Mouse (Mus musculus): ENCODE data around the gene Plekhg3. TPM values are rescaled to one million over a fixed set of nuclear protein-coding genes. Genes with fewer than 3 reads are reported as not detected.
A peak's percentile ranks its signal among the peaks of the same experiment; 100 is the strongest.

The Plekhg3 gene
- polyA plus RNA-seq, 1 experiment from 2014 or later = 2.1 TPM

DNA sequence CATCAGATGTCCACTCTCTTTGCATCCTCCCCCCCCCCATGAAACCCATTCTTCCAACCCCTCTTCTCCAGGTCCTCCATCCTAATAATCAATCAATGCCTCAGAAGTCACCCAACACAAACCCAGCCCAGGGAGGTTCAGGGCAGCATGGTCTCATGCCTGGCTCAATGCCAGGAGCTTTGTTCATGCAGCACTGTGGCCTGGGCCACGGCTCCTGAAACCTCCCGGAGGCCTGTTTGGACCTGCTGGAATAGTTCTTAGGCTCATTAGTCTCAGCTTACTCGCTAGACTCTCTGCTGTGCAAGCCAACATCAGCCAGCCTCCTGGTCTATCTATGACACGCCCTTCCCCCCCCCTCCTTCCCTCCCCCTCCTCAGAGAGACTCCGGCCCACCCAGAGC lies 27.7 kb upstream of the Plekhg3 start:
- no peak overlapping the region for H3K9ac ChIP-seq (replicated peaks; ENCODE audit: low read depth)
- ATAC-seq = peak; percentile 16; the same call in 1 of the 2 replicates
- no peak overlapping the region for H3K4me3 ChIP-seq (ENCODE audit: low read depth, low read length)

GRCm38 (mm10) chr12:76506522-76506921 lies 24.2 kb upstream of the Plekhg3 start:
- Histone ChIP-seq H3K27me3 (replicated peaks; ENCODE audit: insufficient read depth, low read length) (no peaks in the 10 kb centered on the region), H3K9ac (replicated peaks; ENCODE audit: low read depth) (no peak overlapping the region), H3K27ac (ENCODE audit: low read length) (no peak overlapping the region), H3K36me3 (ENCODE audit: insufficient read depth, low read length) (no peaks in the 10 kb centered on the region), H3K4me3 (ENCODE audit: low read depth, low read length) (no peak overlapping the region), H3K9me3 (ENCODE audit: low read length) (no peaks in the 10 kb centered on the region), H3K4me1 (ENCODE audit: insufficient read depth, low read depth, low read length) (no peaks in the 10 kb centered on the region), H3K4me2 (replicated peaks; ENCODE audit: low read depth, low read length) (no peak overlapping the region)
- DNase-seq (ENCODE audit: low spot score) = no peak
- WGBS = 61% methylated on average over 2 of the region's 2 CpGs
- ATAC-seq = peak; percentile 58; the same call in 1 of the 2 replicates
- TF ChIP-seq CTCF (IDR thresholded peaks at IDR 0.05) = no peak
- TF ChIP-seq EP300 (IDR thresholded peaks at IDR 0.05) = no peak

More for the DNA sequence above, 27.7 kb upstream of the Plekhg3 start:
- Histone ChIP-seq H3K36me3 (ENCODE audit: insufficient read depth, low read length) (no peaks in the 10 kb centered on the region), H3K4me2 (replicated peaks; ENCODE audit: low read depth, low read length) (no peak overlapping the region), H3K27me3 (replicated peaks; ENCODE audit: insufficient read depth, low read length) (no peaks in the 10 kb centered on the region), H3K4me1 (ENCODE audit: insufficient read depth, low read depth, low read length) (no peaks in the 10 kb centered on the region), H3K27ac (ENCODE audit: low read length) (no peak overlapping the region), H3K9me3 (ENCODE audit: low read length) (no peaks in the 10 kb centered on the region)
- DNase-seq (ENCODE audit: low spot score) = no peak
- TF ChIP-seq EP300 (IDR thresholded peaks at IDR 0.05) (no peak), CTCF (IDR thresholded peaks at IDR 0.05) (no peak)
- WGBS = 47% methylated on average over 4 of the region's 5 CpGs

DNA sequence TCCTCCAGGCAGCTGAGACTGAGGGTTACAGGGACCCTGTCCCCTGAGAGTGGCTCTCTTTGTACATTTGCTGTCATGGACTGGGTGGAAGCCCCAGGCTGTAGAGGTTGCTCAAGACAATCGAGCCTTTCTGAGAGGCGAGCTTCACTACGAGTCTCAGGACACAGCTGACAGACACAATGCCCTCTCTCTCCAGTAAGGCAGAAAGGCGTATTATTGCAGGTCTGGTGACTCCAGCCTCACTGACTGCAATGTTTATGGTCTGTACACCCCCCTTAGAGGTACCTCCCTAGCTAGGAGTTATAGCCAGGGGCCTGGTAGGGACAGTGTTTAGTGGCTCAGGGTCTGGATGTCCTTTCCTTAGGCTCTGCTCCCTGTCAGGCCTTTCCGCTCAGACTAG lies 22.9 kb upstream of the Plekhg3 start:
- no peaks in the 10 kb centered on the region for H3K27me3 ChIP-seq (replicated peaks; ENCODE audit: insufficient read depth, low read length)
- WGBS = 79% methylated on average over 5 of the region's 5 CpGs
- ATAC-seq (no peak), DNase-seq (ENCODE audit: low spot score) (no peak)
- H3K27ac ChIP-seq (ENCODE audit: low read length) = no peak overlapping the region
- H3K4me3 ChIP-seq (ENCODE audit: low read depth, low read length) = no peak overlapping the region
- no peaks in the 10 kb centered on the region for H3K36me3 ChIP-seq (ENCODE audit: insufficient read depth, low read length)
- H3K4me2 ChIP-seq (replicated peaks; ENCODE audit: low read depth, low read length) = no peak overlapping the region
- H3K9ac ChIP-seq (replicated peaks; ENCODE audit: low read depth) = no peak overlapping the region
- no peaks in the 10 kb centered on the region for H3K9me3 ChIP-seq (ENCODE audit: low read length)
- no peak for TF ChIP-seq CTCF (IDR thresholded peaks at IDR 0.05)
- TF ChIP-seq EP300 (IDR thresholded peaks at IDR 0.05) = no peak
- no peaks in the 10 kb centered on the region for H3K4me1 ChIP-seq (ENCODE audit: insufficient read depth, low read depth, low read length)

DNA sequence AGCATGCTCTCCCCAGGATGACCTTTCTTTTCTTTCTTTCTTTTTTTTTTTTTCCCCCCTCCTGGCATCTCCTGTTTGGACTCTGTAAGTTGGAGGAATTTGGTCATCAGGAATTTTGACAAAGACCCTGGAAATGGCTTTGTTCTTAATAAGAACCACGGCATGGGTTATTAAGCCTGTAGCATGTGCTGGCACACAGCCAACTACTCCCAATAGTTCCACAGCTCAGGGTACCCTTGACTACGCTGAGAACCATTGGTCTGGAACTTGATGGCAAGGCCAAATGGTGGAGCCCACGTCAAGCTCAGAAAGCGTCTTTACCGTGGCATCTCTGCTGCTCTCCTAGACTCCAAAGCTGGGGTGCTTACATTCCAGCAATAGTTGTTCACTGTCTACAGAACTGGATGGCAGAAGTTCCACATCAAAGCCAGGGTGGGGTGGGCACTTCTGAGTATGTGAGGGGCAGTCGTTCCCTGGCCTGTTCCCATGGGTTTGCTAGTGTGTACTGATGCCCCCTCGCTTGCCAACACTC lies 21.7 kb upstream of the Plekhg3 start:
- H3K27ac ChIP-seq (ENCODE audit: low read length) = no peak overlapping the region
- no peak overlapping the region for H3K9ac ChIP-seq (replicated peaks; ENCODE audit: low read depth)
- 56% methylated on average over 7 of the region's 7 CpGs for WGBS
- ATAC-seq = no peak
- no peaks in the 10 kb centered on the region for H3K4me1 ChIP-seq (ENCODE audit: insufficient read depth, low read depth, low read length)
- TF ChIP-seq EP300 (IDR thresholded peaks at IDR 0.05) (no peak), CTCF (IDR thresholded peaks at IDR 0.05) (no peak)
- H3K9me3 ChIP-seq (ENCODE audit: low read length) = no peaks in the 10 kb centered on the region
- no peaks in the 10 kb centered on the region for H3K36me3 ChIP-seq (ENCODE audit: insufficient read depth, low read length)
- DNase-seq (ENCODE audit: low spot score) = no peak
- no peak overlapping the region for H3K4me3 ChIP-seq (ENCODE audit: low read depth, low read length)
- H3K27me3 ChIP-seq (replicated peaks; ENCODE audit: insufficient read depth, low read length) = no peaks in the 10 kb centered on the region
- H3K4me2 ChIP-seq (replicated peaks; ENCODE audit: low read depth, low read length) = no peak overlapping the region

GRCm38 (mm10) chr12:76512731-76513130 lies 18.0 kb upstream of the Plekhg3 start:
- ATAC-seq (no peak), DNase-seq (ENCODE audit: low spot score) (no peak)
- Histone ChIP-seq H3K9me3 (ENCODE audit: low read length) (no peaks in the 10 kb centered on the region), H3K4me2 (replicated peaks; ENCODE audit: low read depth, low read length) (no peak overlapping the region), H3K9ac (replicated peaks; ENCODE audit: low read depth) (no peak overlapping the region), H3K4me3 (ENCODE audit: low read depth, low read length) (no peak overlapping the region), H3K27me3 (replicated peaks; ENCODE audit: insufficient read depth, low read length) (no peaks in the 10 kb centered on the region), H3K4me1 (ENCODE audit: insufficient read depth, low read depth, low read length) (no peaks in the 10 kb centered on the region), H3K27ac (ENCODE audit: low read length) (no peak overlapping the region), H3K36me3 (ENCODE audit: insufficient read depth, low read length) (no peaks in the 10 kb centered on the region)
- 21% methylated on average over 1 of the region's 1 CpGs for WGBS
- TF ChIP-seq EP300 (IDR thresholded peaks at IDR 0.05) (no peak), CTCF (IDR thresholded peaks at IDR 0.05) (no peak)

- H3K27me3 ChIP-seq (replicated peaks; ENCODE audit: insufficient read depth, low read length) = no peaks in the 10 kb centered on the region
- DNase-seq (ENCODE audit: low spot score) (no peak), ATAC-seq (peak; percentile 53; the same call in 1 of the 2 replicates)
- TF ChIP-seq EP300 (IDR thresholded peaks at IDR 0.05) = peak; percentile 52; the same call in 1 of the 2 replicates
- no peak for TF ChIP-seq CTCF (IDR thresholded peaks at IDR 0.05)
- H3K36me3 ChIP-seq (ENCODE audit: insufficient read depth, low read length) = no peaks in the 10 kb centered on the region
- no peak overlapping the region for H3K27ac ChIP-seq (ENCODE audit: low read length)
- H3K9ac ChIP-seq (replicated peaks; ENCODE audit: low read depth) = no peak overlapping the region
- H3K4me2 ChIP-seq (replicated peaks; ENCODE audit: low read depth, low read length) = no peak overlapping the region
- no peaks in the 10 kb centered on the region for H3K4me1 ChIP-seq (ENCODE audit: insufficient read depth, low read depth, low read length)
- WGBS = 24% methylated on average over 4 of the region's 4 CpGs
- H3K4me3 ChIP-seq (ENCODE audit: low read depth, low read length) = no peak overlapping the region
- no peaks in the 10 kb centered on the region for H3K9me3 ChIP-seq (ENCODE audit: low read length)
These were observed 15.8 kb upstream of the Plekhg3 start for GRCm38 (mm10) chr12:76514842-76515241.

DNA sequence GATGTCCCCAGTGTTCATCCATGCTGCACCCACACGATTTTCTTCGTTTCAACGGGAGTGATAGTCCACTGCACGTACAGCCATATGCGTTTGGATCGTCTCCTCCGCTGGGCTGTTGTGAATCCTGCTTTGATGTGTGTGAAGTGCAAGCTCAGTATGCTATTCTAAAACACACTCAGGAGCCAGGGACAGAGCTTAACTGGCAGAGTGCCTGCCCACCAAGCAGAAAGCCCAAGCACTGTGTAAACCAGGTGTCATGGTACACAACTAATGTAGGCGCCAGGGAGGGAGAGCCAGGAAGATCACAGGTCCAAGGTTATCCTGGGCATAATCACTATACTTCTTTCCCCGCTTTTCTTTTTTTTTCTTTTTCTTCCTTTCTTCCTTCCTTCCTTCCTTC lies 12.7 kb upstream of the Plekhg3 start:
- no peak overlapping the region for H3K4me2 ChIP-seq (replicated peaks; ENCODE audit: low read depth, low read length)
- no peaks in the 10 kb centered on the region for H3K36me3 ChIP-seq (ENCODE audit: insufficient read depth, low read length)
- no peaks in the 10 kb centered on the region for H3K4me1 ChIP-seq (ENCODE audit: insufficient read depth, low read depth, low read length)
- no peak overlapping the region for H3K4me3 ChIP-seq (ENCODE audit: low read depth, low read length)
- H3K9me3 ChIP-seq (ENCODE audit: low read length) = no peaks in the 10 kb centered on the region
- H3K9ac ChIP-seq (replicated peaks; ENCODE audit: low read depth) = no peak overlapping the region
- no peaks in the 10 kb centered on the region for H3K27me3 ChIP-seq (replicated peaks; ENCODE audit: insufficient read depth, low read length)
- 90% methylated on average over 9 of the region's 9 CpGs for WGBS
- no peak overlapping the region for H3K27ac ChIP-seq (ENCODE audit: low read length)
- DNase-seq (ENCODE audit: low spot score) = no peak
- no peak for ATAC-seq
- TF ChIP-seq CTCF (IDR thresholded peaks at IDR 0.05) = no peak
